Mouse (Mus musculus): ENCODE measurements at regions not wholly inside any gene's neighbourhood (a gene's known extent, or its start where the extent isn't known, plus 50 kb on each side); places are given as distances from the start of the nearest gene placed in this dataset.

- DNase-seq (ENCODE audit: extremely low read depth, low read depth): no peak
Observed at GRCm38 (mm10) chr13:44231868-44232715, 447.5 kb downstream of the Cd83 start.

DNA sequence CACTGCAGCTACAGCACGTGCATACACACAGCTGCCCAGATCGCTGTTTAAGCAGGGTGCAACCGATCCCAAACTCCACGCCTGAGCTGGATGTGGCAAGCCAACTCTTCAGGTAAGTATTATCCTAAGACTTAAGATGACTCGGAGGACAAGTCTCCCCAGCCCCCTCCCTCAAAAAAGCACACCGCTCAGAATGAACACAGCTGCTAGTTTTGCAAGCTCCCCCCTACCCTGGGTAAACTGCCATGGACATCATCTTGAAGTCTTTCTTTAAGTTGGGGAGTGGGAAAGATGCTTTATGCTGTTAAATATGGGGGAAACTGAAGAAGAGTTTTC, 448.1 kb downstream of the Cd83 start:
- no peak for DNase-seq (ENCODE audit: extremely low read depth, low read depth)

DNA sequence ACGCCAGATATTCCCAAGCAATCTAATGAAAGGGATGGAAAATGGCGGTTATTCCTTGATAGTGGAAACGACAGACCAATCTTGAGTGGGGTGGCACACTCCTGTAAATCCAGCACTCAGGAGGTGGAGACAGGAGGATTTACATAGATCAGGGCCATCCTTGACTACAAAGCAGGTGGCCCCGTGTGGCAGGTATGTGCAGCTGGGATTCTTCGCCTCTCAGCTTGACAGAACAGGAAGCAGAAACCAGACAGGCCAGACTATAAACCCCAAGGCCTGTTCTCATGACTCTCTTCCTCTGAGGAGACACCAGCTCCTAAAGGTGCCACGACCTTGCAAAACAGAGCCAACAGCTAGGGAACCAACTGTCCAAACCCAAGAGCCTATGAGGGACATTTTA, 449.7 kb downstream of the Cd83 start:
- no peak for DNase-seq (ENCODE audit: extremely low read depth, low read depth)

- no peak for DNase-seq (ENCODE audit: extremely low read depth, low read depth)
Observed at GRCm38 (mm10) chr13:44235236-44235635, 450.7 kb downstream of the Cd83 start.

GRCm38 (mm10) chr13:44235941-44236340, 451.4 kb downstream of the Cd83 start:
- no peak for DNase-seq (ENCODE audit: extremely low read depth, low read depth)

GRCm38 (mm10) chr13:44238308-44238707, 453.7 kb downstream of the Cd83 start:
- no peak for DNase-seq (ENCODE audit: extremely low read depth, low read depth)

DNA sequence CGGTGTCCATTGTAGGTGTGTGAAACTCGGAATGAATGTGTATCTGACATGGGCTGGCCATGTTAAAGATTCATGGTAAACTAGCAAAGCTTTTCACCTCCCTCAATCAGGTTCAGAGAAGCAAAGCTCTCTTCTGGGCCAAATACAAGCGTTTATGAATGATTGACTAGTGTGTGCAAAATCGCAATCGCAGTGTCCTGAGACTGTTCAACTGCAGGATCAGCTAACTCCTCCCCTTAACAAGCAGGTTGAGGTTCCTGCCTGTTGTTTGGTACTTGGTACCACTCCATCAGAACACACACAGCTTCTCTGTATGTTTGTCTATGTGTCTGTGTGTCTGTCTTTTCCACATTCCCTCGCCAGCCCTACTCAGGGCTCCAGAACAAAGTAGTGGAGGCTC, 458.6 kb downstream of the Cd83 start:
- DNase-seq (ENCODE audit: extremely low read depth, low read depth): no peak

DNA sequence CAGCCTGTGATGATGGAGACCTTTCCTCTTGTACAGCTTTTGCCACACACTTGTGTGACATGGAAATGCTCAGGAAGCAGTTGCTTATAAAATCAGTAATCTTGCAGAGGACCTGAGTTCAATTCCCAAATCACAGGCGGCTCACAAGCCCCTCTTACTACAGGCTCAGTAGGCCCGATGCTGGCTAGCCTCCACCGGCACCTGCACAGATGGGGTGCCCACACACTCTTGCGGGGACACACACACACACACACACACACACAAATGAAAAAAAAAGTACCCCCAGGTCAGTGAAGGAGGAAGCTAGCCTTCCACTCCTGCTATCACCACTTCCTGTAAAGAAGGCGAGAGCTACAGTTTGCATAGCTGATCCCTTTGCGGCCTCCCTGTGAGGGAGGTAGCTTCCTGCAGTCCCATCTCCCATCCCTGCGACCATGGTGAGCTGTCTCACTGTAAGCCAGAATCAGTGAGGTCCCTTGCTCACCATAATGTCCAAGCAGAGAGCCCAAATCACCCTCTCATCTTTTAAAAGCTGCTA, 462.2 kb downstream of the Cd83 start:
- DNase-seq (ENCODE audit: extremely low read depth, low read depth): no peak

GRCm38 (mm10) chr13:44247861-44248260, 463.3 kb downstream of the Cd83 start:
- DNase-seq (ENCODE audit: extremely low read depth, low read depth): no peak

- no peak for DNase-seq (ENCODE audit: extremely low read depth, low read depth)
Observed at GRCm38 (mm10) chr13:44248401-44248800, 463.8 kb downstream of the Cd83 start.

DNA sequence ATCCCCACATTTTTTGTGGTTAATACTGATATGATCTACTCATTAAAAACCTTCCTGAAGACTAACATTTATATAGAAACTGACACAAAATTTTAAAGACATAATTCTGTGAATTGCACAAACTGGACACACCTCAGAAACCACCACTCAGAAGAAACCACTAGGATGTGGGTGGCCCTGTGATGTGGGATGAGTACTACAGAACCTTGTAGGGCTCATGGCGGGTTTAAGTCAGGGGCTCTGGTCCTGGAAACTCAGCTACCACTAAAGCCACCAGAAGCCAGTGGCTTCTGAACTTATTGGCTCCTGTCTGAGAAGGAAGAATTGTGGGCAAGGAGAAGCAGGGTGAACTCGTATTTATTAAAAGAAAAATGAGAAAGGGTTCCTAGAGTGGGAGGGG, 464.5 kb downstream of the Cd83 start:
- no peak for DNase-seq (ENCODE audit: extremely low read depth, low read depth)

DNA sequence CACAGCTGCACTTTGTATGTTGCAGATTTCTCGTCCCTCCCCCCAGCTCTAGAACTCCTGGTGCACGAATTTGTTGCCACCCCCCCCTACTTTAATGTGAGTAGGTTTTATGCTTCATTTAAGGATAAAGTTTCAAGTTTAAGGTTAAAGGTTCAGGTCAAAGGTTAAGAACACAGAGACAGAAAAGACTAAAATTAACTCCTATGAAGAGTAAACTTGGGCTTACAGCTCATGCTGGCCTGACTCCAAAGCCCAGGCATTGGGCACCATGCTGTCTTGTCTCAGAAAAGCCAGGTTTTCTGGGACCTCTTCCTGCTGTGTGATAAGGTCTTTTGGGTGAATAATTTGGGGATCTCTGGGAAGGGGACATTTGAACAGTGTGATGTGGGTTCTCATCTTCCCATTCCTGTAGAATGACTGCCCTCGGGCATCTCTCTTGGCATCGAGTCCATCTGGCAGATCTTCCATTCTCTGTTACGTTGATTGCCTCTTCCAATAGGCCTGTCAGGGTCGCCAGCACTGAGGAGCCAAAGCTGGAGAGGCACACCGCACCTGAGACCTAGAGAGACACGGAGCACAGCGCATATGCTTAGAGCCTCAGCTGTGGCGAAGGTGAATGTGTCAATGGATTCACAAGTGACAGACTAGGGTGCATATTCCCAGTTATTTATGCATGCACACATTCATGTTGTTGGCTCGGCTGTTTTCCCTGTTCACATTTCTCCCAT, 466.1 kb downstream of the Cd83 start:
- DNase-seq (ENCODE audit: extremely low read depth, low read depth): no peak

- DNase-seq (ENCODE audit: extremely low read depth, low read depth): no peak
Observed at GRCm38 (mm10) chr13:44251503-44251902, 466.9 kb downstream of the Cd83 start.

DNA sequence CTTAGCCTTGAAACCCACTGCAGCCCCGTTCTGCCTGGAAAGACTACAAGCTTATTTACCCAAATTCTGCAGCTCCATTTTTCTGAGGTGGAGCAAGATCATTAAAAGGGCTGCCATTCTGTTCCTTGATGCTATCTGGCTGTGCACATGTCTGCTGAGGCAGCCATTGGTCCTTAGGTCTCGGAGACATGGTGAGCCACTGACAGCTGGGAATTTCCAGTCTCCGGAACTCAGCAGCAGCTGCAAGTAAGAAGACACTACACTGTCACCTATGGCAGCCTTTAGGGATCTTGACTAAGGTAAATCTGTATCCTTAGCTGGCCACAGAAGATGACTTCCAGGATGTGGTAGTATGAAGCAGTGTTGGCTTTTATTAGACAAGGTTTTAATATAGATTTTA, 467.9 kb downstream of the Cd83 start:
- no peak for DNase-seq (ENCODE audit: extremely low read depth, low read depth)

DNA sequence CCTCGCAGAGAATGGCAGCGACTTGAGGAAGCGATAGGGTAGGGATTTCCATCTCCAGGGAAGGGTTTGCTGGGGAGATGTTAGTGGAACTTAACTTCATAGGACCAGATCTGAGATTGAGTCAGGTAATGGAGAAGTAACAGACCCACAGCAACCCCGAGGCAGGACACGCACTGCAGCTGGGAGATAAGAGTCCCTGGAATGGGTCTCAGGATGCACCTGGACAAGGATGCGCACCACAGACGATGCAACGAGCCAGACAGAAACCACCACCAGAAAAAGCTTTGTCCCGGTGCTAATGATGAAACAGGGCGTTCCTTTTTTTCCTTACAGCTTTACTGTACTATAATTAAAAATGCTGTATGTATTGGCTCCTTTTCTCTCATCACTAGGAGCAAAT, 470.9 kb upstream of the Jarid2 start:
- DNase-seq (ENCODE audit: extremely low read depth, low read depth): no peak

GRCm38 (mm10) chr13:44260039-44260438, 469.2 kb upstream of the Jarid2 start:
- no peak for DNase-seq (ENCODE audit: extremely low read depth, low read depth)

GRCm38 (mm10) chr13:44260637-44261333, 468.5 kb upstream of the Jarid2 start:
- DNase-seq (ENCODE audit: extremely low read depth, low read depth): no peak

DNA sequence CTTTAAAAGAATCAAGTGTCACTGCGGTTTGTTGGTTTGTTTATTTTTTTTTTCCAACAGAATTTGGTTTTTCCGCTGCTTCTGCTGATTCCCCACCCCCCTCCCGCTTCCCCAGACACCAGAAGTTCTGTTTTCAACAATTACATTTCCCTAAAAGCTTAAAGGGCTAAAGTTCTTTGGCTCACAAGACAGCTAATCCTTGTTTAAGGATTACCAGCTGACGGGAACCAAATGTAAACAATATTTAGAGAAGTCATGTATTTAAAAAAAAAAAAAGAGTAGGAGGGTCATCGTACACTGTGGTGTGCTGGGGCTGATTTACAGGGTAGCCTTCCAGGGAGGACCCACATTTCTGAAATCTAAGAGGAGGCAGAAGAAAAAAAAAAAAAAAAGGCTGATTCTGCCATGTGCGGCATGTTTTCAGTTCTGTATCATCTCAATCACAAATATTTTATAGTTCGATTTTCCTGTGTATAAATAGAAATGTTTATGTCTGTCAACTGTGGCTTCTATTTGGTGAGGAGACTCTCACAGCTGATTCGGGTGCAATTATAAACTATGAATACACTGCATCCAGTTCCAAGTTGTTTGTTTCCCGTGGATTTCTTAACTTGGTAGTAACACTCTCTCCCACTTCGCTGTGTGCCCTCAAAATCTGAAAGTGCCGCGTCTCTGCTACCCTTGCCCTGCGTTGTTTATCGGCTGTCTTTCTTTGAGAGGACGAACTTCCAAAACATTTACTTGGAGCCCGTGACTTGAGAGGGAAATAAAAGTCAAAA, 456.3 kb upstream of the Jarid2 start:
- DNase-seq (ENCODE audit: extremely low read depth, low read depth): no peak

DNA sequence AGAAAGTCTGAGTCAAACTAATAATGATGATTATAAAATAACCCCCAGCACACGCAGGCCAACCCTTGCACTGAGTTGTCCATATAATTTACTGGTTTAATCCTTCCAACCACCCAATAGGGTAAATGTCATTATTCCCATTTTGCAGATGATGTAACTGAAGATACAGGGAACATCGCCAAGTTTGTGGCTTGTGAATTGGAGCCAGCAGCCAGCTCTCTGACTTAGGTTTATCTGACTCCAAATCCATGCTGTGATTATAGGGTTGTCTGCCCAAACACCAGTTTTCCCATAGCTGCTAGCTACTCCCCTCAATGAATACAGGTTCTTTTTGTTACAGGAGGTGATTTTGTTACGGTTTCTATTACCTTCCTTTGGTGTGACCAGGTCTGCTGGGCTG, 451.3 kb upstream of the Jarid2 start:
- no peak for DNase-seq (ENCODE audit: extremely low read depth, low read depth)

GRCm38 (mm10) chr13:44279036-44279435, 450.2 kb upstream of the Jarid2 start:
- DNase-seq (ENCODE audit: extremely low read depth, low read depth): no peak

DNA sequence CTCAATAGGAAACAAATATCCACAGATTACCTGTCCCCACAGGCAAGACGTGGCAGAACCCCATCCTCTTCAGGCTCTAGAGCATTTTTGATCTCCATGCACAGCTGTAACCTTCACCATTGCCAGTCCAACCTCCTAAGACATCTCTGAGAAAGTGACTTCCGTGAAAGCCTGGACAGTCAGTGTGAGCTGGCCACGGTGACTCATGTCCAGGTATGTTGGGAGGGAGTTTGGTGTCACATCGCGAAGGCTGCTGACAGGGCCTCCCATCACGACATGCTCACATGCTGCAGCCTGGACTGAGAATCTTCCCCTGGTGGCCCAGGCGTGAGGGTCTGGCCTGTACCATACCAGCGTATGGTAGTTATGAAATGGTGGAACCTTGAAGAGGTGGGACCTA, 449.0 kb upstream of the Jarid2 start:
- DNase-seq (ENCODE audit: extremely low read depth, low read depth): no peak

Data from MEL-GATA-1-ER (cell line).